Mouse (Mus musculus): ENCODE data around the gene Rapgef4.

DNA sequence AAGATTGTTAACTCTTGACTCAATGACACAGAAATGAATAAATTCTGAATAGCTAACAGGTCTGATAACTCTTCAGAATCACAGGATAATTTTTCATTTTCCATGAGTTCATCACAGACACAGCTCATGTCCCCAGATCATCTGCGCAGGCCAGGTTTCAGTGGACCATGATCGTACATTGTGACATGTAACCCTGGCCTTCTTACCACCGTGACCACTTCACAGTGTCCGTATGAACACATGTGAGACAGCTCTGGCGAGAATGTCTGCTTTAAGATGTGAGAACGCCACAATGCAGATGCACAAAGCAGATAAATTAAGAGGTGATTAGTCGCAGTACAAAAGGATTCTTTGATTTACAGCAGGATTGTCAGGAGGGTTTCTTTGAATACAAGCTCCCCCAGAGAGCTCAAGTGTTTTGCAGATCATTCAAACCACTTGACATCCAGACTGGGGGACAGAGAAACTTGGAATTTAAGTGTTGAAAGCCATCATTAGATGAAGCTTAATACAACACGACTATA lies 58.5 kb downstream of the Rapgef4 start:
- no peak for TF ChIP-seq POLR2A (IDR thresholded peaks at IDR 0.05; ENCODE audit: borderline replicate concordance, extremely low read depth, low read depth, low read length)
- no peak for TF ChIP-seq CTCF (IDR thresholded peaks at IDR 0.05; ENCODE audit: insufficient read depth, low read length)
